Mouse (Mus musculus) lung, adult 2 months (tissue): Measurements from ENCODE around the gene Tnni3.
A peak's percentile ranks its signal among the peaks of the same experiment; 100 is the strongest.

Source experiments
- CTCF ChIP-seq: fragments of 200-500 bp; IDR thresholded peaks from 2 replicates; pipeline ENCODE4 v1.5.1; 2011; ENCODE audit warnings: mild to moderate bottlenecking, low read length, control low read depth; ENCODE audit not compliant: insufficient read depth
- POLR2A ChIP-seq: fragments of 200-500 bp; IDR thresholded peaks from 2 replicates; pipeline ENCODE4 v1.6.1; 2011; ENCODE audit warnings: low read depth, mild to moderate bottlenecking, control low read depth, low read length, borderline replicate concordance; ENCODE audit errors: extremely low read depth

- TF ChIP-seq CTCF = peak; percentile 64
- peak; percentile 22; the same call in 1 of the 2 replicates for TF ChIP-seq POLR2A
Measured at GRCm38 (mm10) chr7:4471179-4471555, 52.9 kb downstream of the Tnni3 start.
